Mouse (Mus musculus): ENCODE measurements around the gene Dld. TPM values are rescaled to one million over a fixed set of nuclear protein-coding genes. Genes with fewer than 3 reads are reported as not detected.

The Dld gene
- polyA plus RNA-seq, 1 experiment from 2014 or later, result 112 TPM

DNA sequence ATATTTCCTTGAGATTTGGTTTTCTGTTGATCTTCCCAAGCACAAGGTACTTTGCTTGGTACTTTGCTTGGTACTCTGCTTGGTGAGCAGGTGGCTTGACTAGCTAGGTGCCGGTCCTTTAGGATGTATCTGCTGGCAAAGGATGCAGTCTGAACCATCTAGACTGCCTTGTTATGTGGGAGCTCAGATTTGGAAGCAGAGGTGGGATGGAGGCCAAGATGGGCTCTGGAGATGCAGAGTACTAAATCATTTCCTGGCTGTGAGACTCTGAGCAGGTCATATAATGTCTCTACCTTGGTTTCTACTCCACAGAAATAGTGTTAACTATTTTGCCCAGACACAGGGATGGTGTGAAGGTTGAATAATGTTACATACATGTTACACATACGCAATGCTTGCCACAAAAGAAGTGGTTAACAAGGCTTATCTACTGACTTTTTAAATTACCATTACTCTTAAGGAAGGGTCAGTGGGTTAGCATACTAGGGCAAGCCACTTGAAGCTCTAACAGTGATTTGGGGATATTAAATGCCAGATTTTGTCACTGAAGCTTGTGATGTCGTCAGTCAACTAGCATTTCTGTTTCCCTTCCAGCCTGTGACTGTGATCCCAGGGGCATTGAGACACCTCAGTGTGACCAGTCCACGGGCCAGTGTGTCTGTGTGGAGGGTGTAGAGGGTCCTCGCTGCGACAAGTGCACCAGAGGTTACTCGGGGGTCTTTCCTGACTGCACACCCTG lies 33.4 kb downstream of the Dld start:
- no peak overlapping the region for H3K4me2 ChIP-seq
- H3K27me3 ChIP-seq, result no peaks in the 10 kb centered on the region
- H3K27ac ChIP-seq (replicated peaks), result no peak overlapping the region
- no peaks in the 10 kb centered on the region for H3K9me3 ChIP-seq
- no peaks in the 10 kb centered on the region; the same call in 1 of the 2 replicates for H3K36me3 ChIP-seq
- peaks cover 3% of the 10 kb centered on the region; the same call in 1 of the 2 replicates for H3K4me1 ChIP-seq (replicated peaks)
- no peak overlapping the region for H3K9ac ChIP-seq
- 84% methylated on average over 7 of the region's 7 CpGs for WGBS
- no peak for ATAC-seq (ENCODE audit: low FRiP score, low read depth)
- no peak overlapping the region for H3K4me3 ChIP-seq

DNA sequence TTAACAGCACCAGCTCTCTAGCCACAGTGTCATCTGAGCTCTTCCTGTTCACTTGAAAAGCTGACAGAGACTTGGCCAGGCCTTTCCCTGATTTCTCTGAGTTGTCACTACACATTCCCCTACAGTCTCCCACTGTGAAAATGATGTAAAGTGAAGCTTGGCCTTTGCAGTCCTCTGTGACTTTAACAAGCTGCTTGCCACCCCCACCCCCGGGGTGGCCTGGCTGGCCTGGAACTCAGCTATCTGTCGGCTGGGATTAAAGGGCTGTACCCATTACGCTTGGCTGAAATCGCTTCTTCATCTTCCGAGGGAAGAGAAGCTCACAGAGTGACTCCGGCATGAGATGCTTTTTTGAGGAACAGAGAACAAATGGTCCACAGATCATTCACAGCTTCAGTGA lies 35.3 kb downstream of the Dld start:
- Histone ChIP-seq H3K36me3 (no peaks in the 10 kb centered on the region; the same call in 1 of the 2 replicates), H3K4me2 (no peak overlapping the region), H3K9me3 (no peaks in the 10 kb centered on the region), H3K4me1 (replicated peaks) (peaks cover 3% of the 10 kb centered on the region; the same call in 1 of the 2 replicates), H3K27ac (replicated peaks) (no peak overlapping the region), H3K9ac (no peak overlapping the region), H3K4me3 (no peak overlapping the region), H3K27me3 (no peaks in the 10 kb centered on the region)
- no peak for ATAC-seq (ENCODE audit: low FRiP score, low read depth)
- WGBS, result 73% methylated on average over 6 of the region's 6 CpGs

DNA sequence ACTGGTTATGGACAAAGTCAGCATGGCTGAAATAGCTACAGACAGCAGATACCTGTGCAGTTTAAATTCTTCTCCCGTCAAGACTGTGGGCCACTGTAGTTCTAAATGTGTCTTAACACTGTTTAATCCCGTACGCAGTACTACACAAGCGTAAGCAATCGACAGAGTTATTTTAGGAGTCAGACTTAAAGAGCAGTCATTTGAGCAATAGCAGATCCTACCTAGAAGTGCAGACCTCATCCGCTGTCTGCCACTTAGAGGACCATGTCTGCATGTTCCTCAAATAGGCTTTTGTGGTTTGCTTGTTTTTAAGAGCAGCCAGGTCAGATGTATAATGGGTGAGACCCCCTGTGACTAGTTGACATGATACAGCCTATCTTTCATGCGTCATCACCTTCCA lies 36.9 kb downstream of the Dld start:
- Histone ChIP-seq H3K9me3 (no peaks in the 10 kb centered on the region), H3K27me3 (no peaks in the 10 kb centered on the region), H3K4me2 (no peak overlapping the region), H3K4me1 (replicated peaks) (peaks cover 3% of the 10 kb centered on the region; the same call in 1 of the 2 replicates), H3K4me3 (no peak overlapping the region), H3K27ac (replicated peaks) (no peak overlapping the region), H3K9ac (no peak overlapping the region), H3K36me3 (no peaks in the 10 kb centered on the region; the same call in 1 of the 2 replicates)
- no peak for ATAC-seq (ENCODE audit: low FRiP score, low read depth)
- 97% methylated on average over 7 of the region's 7 CpGs for WGBS

DNA sequence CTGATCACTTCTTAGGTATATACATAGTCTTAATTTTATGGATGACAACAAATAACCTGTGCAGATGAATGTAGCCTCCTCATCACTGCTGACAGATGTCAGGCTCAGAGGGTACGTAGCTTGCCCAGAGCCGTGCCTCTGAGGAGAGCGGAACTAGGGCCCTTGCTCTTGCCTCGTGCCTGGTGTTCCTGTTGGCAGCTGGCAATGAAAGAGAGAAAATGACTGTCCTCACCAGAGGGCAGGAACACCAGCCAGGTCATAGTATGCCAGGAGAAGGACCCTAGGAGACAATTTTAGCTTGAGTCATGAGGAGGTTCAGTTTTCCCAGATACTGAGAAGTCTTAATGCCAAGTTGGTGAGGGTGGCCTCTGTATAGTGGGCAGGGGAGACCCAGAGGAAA lies 38.1 kb downstream of the Dld start:
- Histone ChIP-seq H3K4me3 (no peak overlapping the region), H3K9ac (no peak overlapping the region), H3K4me2 (no peak overlapping the region), H3K4me1 (replicated peaks) (peaks cover 2% of the 10 kb centered on the region; the same call in 1 of the 2 replicates), H3K27ac (replicated peaks) (no peak overlapping the region), H3K9me3 (no peaks in the 10 kb centered on the region), H3K36me3 (no peaks in the 10 kb centered on the region; the same call in 1 of the 2 replicates), H3K27me3 (no peaks in the 10 kb centered on the region)
- WGBS, result 96% methylated on average over 4 of the region's 4 CpGs
- no peak for ATAC-seq (ENCODE audit: low FRiP score, low read depth)

DNA sequence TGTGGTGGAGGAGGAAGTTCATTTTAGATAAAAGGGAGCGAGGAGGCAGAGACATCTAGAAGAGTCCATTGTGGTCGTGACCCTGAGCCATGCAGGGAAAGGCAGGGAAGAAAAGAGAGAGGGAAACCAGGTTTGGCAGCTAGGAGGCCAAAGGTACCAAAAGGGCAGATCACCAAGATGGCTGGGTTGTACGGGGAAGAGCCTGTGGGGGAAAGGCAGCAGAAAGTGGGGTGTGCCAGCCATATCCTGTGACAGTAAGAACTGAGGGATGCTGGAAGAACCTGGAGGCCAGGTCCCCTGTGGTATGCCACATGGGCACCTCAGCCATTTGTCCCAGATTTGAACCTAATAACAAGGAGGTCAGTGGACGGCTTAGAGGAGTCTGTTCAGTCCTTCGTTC lies 39.0 kb downstream of the Dld start:
- 93% methylated on average over 5 of the region's 5 CpGs for WGBS
- Histone ChIP-seq H3K4me3 (no peak overlapping the region), H3K27ac (replicated peaks) (no peak overlapping the region), H3K36me3 (no peaks in the 10 kb centered on the region; the same call in 1 of the 2 replicates), H3K9me3 (no peaks in the 10 kb centered on the region), H3K9ac (no peak overlapping the region), H3K4me2 (no peak overlapping the region), H3K27me3 (no peaks in the 10 kb centered on the region), H3K4me1 (replicated peaks) (no peaks in the 10 kb centered on the region)
- no peak for ATAC-seq (ENCODE audit: low FRiP score, low read depth)

DNA sequence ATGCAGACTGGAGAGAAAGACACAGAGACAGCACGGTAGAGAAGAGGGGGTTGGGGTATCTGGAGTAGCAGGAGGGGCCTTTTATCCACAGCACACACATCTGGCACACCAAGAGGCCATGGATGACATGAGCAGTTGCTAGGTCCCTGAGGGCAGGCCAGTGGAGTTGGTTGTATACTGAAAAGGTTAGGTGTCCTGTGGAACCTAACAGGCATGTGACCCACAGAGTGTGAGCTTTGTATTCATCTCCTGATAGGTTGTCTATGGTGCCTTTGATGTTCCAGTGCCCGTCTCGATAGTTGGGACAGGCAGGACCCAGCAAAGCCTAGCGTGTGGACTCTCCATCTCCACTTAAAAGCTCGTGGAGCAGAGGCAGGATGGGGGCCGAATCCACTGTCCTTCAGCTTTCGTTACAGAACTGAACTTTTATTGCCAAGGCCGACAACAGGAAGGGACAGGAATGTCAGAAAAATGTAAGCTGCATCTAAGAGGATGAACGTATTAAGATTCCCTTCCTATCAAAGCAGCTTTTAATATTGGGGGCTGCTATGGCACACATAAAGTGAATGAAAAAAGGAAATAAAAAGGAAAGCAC lies 39.5 kb downstream of the Dld start:
- H3K4me1 ChIP-seq (replicated peaks), result no peaks in the 10 kb centered on the region
- ATAC-seq (ENCODE audit: low FRiP score, low read depth), result no peak
- no peaks in the 10 kb centered on the region for H3K9me3 ChIP-seq
- H3K27ac ChIP-seq (replicated peaks), result no peak overlapping the region
- H3K36me3 ChIP-seq, result no peaks in the 10 kb centered on the region; the same call in 1 of the 2 replicates
- no peak overlapping the region for H3K4me2 ChIP-seq
- H3K9ac ChIP-seq, result no peak overlapping the region
- WGBS, result 82% methylated on average over 9 of the region's 9 CpGs
- no peak overlapping the region for H3K4me3 ChIP-seq
- H3K27me3 ChIP-seq, result no peaks in the 10 kb centered on the region

DNA sequence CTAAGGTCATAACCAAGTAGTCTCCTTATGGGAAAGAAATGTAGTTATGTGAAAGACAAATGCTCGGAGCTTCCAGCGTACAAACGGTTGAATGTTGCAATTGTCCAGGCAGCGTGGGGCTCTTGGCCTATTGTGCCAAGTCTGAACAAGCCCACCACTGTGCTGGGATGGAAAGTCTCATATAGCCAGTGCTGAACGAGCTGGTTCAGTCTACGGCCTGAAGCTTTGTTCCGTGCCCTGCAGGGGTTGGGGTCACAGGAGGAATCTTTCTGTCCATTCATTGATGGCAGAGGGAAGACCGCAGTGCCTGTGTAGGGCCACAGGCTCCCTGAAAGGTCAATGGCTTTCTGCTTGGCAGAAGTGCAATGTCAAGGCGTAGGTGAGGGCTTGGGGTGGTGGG lies 40.6 kb downstream of the Dld start:
- no peak overlapping the region for H3K27ac ChIP-seq (replicated peaks)
- H3K27me3 ChIP-seq, result no peaks in the 10 kb centered on the region
- no peak overlapping the region for H3K9ac ChIP-seq
- no peak overlapping the region for H3K4me3 ChIP-seq
- no peaks in the 10 kb centered on the region for H3K9me3 ChIP-seq
- no peak for ATAC-seq (ENCODE audit: low FRiP score, low read depth)
- H3K4me1 ChIP-seq (replicated peaks), result no peaks in the 10 kb centered on the region
- no peak overlapping the region for H3K4me2 ChIP-seq
- H3K36me3 ChIP-seq, result no peaks in the 10 kb centered on the region; the same call in 1 of the 2 replicates
- 25% methylated on average over 9 of the region's 9 CpGs for WGBS

DNA sequence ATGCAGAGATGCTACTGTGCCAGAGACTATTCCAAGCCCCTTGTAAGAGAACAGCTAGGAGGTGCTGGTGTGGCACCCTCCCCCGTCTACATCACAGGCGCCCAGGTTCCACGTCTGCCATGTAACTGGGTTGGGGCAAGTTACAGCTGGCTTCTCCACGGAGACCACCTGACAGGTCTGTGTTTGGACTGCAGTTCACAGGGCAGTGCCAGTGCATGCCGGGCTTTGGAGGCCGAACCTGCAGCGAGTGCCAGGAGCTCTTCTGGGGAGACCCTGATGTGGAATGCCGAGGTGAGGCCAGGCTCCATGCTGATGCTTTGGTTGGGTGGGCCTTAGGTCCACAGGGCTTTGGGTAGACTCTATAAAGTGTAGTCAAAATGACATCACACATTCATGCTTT lies 43.5 kb downstream of the Dld start:
- Histone ChIP-seq H3K4me3 (no peak overlapping the region), H3K9me3 (no peaks in the 10 kb centered on the region), H3K36me3 (no peaks in the 10 kb centered on the region), H3K4me1 (replicated peaks) (0 out of 2 replicates have a peak, but pooled peaks cover 1% of the 10 kb centered on the region), H3K27me3 (no peaks in the 10 kb centered on the region), H3K9ac (no peak overlapping the region), H3K27ac (replicated peaks) (no peak overlapping the region), H3K4me2 (no peak overlapping the region)
- no peak for ATAC-seq (ENCODE audit: low FRiP score, low read depth)
- WGBS, result 96% methylated on average over 8 of the region's 8 CpGs

DNA sequence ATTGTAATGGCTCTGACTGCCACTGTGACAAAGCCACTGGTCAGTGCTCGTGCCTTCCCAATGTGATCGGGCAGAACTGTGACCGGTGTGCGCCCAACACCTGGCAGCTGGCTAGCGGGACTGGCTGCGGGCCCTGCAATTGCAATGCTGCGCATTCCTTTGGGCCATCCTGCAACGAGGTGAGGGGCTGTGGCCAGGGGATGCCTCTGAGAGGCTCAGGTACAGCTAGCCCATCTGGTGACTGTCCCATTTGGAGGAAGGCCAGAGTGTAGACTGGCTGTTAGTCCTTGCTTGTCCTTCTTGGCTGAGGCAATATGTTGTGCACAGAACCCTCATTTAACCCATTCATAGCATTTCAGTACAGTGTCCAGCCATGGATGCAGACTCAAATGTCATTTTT lies 44.2 kb downstream of the Dld start:
- H3K4me2 ChIP-seq, result no peak overlapping the region
- H3K36me3 ChIP-seq, result no peaks in the 10 kb centered on the region
- 0 out of 2 replicates have a peak, but pooled peaks cover 3% of the 10 kb centered on the region for H3K4me1 ChIP-seq (replicated peaks)
- no peak overlapping the region for H3K4me3 ChIP-seq
- ATAC-seq (ENCODE audit: low FRiP score, low read depth), result no peak
- no peak overlapping the region for H3K27ac ChIP-seq (replicated peaks)
- H3K9ac ChIP-seq, result no peak overlapping the region
- H3K27me3 ChIP-seq, result no peaks in the 10 kb centered on the region
- no peaks in the 10 kb centered on the region for H3K9me3 ChIP-seq
- WGBS, result 89% methylated on average over 8 of the region's 8 CpGs

DNA sequence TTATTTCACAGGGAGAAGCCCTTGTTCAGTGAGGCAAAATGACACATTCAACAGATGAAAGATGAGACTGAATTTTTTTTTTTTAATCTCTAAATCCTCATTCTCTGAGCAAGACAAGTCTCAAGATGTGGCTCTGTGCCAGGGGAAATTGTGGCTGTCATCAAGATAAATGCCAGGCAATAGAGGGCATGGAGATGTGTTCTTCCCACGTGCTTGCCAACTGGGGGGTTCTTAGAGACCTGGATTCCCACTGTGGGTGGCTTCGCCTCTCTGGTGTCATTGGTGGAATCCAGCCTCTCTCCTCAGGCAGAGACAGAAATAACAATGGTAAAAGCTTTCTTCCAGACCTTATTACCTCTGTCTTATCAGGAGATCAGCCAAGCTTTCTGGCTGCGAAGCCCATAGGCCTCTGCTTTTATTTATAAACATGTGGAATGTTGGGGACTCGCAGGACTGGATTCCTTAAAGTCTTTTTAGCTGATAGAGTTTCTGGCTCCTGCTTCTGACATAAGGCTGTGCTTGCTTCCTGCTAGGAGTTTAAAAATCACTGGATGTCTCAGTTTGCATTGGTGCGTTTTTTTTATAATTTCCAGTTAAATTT lies 45.1 kb downstream of the Dld start:
- Histone ChIP-seq H3K9me3 (no peaks in the 10 kb centered on the region), H3K4me2 (no peak overlapping the region), H3K4me3 (no peak overlapping the region), H3K4me1 (replicated peaks) (0 out of 2 replicates have a peak, but pooled peaks cover 3% of the 10 kb centered on the region), H3K27me3 (no peaks in the 10 kb centered on the region), H3K9ac (no peak overlapping the region), H3K27ac (replicated peaks) (no peak overlapping the region), H3K36me3 (no peaks in the 10 kb centered on the region)
- 66% methylated on average over 5 of the region's 5 CpGs for WGBS
- ATAC-seq (ENCODE audit: low FRiP score, low read depth), result no peak

DNA sequence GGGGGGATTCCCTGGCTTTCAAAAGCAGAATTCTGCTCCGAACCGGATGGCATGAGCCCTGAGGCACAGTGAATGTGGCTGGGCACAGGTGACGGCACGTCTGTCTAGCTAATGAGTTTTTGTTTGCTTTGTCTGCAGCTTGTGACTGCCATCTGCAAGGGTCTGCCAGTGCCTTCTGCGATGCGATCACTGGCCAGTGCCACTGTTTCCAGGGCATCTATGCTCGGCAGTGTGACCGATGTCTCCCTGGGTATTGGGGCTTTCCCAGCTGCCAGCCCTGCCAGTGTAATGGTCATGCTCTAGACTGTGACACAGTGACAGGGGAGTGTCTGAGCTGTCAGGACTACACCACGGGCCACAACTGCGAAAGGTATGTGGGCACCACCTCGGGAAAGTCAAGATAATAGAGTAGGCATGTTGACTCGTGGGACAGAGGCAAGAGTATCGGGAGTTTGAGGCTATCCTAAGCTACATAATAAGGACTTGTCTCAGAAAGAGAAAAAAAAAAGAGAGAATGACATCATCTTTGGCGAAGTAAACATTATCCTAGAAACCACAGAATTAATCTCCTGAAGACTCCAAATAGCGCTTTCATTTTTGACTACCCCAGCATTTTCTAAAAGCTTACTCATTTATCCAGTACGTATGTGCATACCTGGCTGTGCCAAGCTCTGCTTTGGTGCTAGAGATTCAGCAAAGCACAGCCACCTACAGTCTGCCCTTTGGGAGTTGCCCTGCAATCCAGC lies 48.3 kb downstream of the Dld start:
- Histone ChIP-seq H3K4me3 (no peak overlapping the region), H3K27me3 (no peaks in the 10 kb centered on the region), H3K27ac (replicated peaks) (no peak overlapping the region), H3K36me3 (no peaks in the 10 kb centered on the region), H3K4me2 (no peak overlapping the region), H3K4me1 (replicated peaks) (0 out of 2 replicates have a peak, but pooled peaks cover 3% of the 10 kb centered on the region), H3K9ac (no peak overlapping the region), H3K9me3 (no peaks in the 10 kb centered on the region)
- WGBS, result 75% methylated on average over 16 of the region's 16 CpGs
- ATAC-seq (ENCODE audit: low FRiP score, low read depth), result peak; percentile 62; the same call in 1 of the 2 replicates

DNA sequence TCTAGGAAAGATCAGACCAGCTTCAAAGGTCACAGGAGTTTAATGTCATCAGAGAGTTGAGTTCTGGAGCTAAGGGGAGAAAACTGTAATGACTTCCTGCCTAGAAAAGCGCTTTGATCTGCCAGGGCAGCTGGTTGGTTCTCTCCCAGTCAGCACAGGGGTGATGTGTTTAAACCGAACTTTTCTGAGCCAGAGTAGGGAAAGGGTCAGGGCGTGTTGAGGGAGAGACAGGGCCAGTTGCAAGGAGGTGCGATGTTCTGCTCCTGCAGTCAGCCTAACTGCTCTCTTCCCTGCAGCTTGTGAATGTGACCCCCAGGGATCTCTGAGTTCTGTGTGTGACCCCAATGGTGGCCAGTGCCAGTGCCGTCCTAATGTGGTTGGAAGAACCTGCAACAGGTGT lies 49.0 kb downstream of the Dld start:
- Histone ChIP-seq H3K4me2 (no peak overlapping the region), H3K27ac (replicated peaks) (no peak overlapping the region), H3K9ac (no peak overlapping the region), H3K36me3 (no peaks in the 10 kb centered on the region), H3K27me3 (no peaks in the 10 kb centered on the region), H3K4me3 (no peak overlapping the region), H3K9me3 (no peaks in the 10 kb centered on the region), H3K4me1 (replicated peaks) (0 out of 2 replicates have a peak, but pooled peaks cover 3% of the 10 kb centered on the region)
- 76% methylated on average over 5 of the region's 5 CpGs for WGBS
- no peak for ATAC-seq (ENCODE audit: low FRiP score, low read depth)

All from hindbrain, embryonic 15.5 days (tissue).